1 mouse cellular context compared by ENCODE assay signal in the genomic region with DNA sequence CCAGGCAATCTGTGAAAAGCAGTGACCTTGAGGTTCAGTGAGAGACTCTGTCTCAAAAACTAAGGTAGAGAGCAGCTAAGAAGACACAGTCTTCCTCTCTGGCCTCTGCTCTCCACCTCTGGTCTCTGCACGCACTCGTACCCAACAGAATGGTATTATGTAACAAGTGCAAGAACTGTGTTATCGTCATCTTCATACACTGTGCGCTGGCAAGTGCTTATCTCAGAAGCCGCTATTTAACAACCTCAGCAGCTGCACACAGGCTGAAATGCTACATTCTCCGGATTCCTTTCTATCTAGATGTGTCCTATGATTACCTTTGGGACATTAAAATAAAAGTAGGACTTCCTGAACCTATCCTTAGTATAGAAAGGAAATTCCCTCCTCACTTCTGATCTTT.
A peak's percentile ranks its signal among the peaks of the same experiment; 100 is the strongest.
TF ChIP-seq lines count a peak whose summit lies in the region.

No protein-coding gene starts in this region.

TF ChIP-seq in C2C12, 6 proteins besides CTCF, POLR2A, EP300 and RAD21:
- TF ChIP-seq USF1 (IDR thresholded peaks at IDR 0.05; ENCODE audit: low read depth) (no peak), MYOG (IDR thresholded peaks at IDR 0.05; ENCODE audit: control insufficient read depth, extremely low read depth, insufficient read length) (no peak), MAX (IDR thresholded peaks at IDR 0.05) (no peak), CEBPB (IDR thresholded peaks at IDR 0.05; ENCODE audit: low read depth) (no peak), MYOD1 (IDR thresholded peaks at IDR 0.05; ENCODE audit: control insufficient read depth, insufficient read length, low read depth) (peak; percentile 88), FOSL1 (IDR thresholded peaks at IDR 0.05; ENCODE audit: insufficient read depth, low read length, poor library complexity, severe bottlenecking) (no peak)
